Mouse (Mus musculus) midbrain, postnatal 0 days (tissue): ENCODE measurements around the gene Nthl1. TPM values are rescaled to one million over a fixed set of nuclear protein-coding genes. Genes with fewer than 3 reads are reported as not detected.

Experiments
- ATAC-seq: fragments of 200-750 bp; cut with Nextera tagmentation; 2 replicates; pipeline ENCODE4 v1.8.0; 2017; ENCODE audit warnings: moderate number of reproducible peaks, mild to moderate bottlenecking, moderate TSS enrichment, moderate library complexity; ENCODE audit not compliant: low FRiP score
- DNase-seq: peaks from one replicate; pipeline ENCODE4 v3.0.0-alpha.2; 2015; ENCODE audit warnings: low spot score
- H3K27ac ChIP-seq: fragments of 300-500 bp; sonication (generic); 2 replicates; pipeline ENCODE4 v1.5.1; 2014; ENCODE audit warnings: low read depth, mild to moderate bottlenecking, low read length, mixed read lengths
- H3K27me3 ChIP-seq: fragments of 300-500 bp; sonication (generic); 2 replicates; pipeline ENCODE4 v1.6.1; 2014; ENCODE audit warnings: low read length, control low read depth, mixed read lengths; ENCODE audit not compliant: insufficient read depth
- H3K36me3 ChIP-seq: fragments of 300-500 bp; sonication (generic); 2 replicates; pipeline ENCODE4 v1.6.1; 2014; ENCODE audit warnings: low read length, control low read depth, mixed read lengths; ENCODE audit not compliant: insufficient read depth
- H3K4me1 ChIP-seq: fragments of 300-500 bp; sonication (generic); 2 replicates; pipeline ENCODE4 v1.6.1; 2014; ENCODE audit warnings: mild to moderate bottlenecking, control low read depth, antibody characterized with exemption, low read length, mixed read lengths; ENCODE audit not compliant: insufficient read depth
- H3K4me2 ChIP-seq: fragments of 300-500 bp; sonication (generic); 2 replicates; pipeline ENCODE4 v1.6.1; 2014; ENCODE audit warnings: low read depth, mild to moderate bottlenecking, low read length, mixed read lengths; ENCODE audit not compliant: poor library complexity, severe bottlenecking
- H3K4me3 ChIP-seq: fragments of 300-500 bp; sonication (generic); 2 replicates; pipeline ENCODE4 v1.5.1; 2014; ENCODE audit warnings: low read depth, mild to moderate bottlenecking, low read length, moderate library complexity
- H3K9ac ChIP-seq: fragments of 300-500 bp; sonication (generic); replicated peaks from 2 replicates; pipeline ENCODE4 v1.6.1; 2014; ENCODE audit warnings: mild to moderate bottlenecking, low read length, moderate library complexity, mixed read lengths; ENCODE audit not compliant: poor library complexity, severe bottlenecking
- H3K9me3 ChIP-seq: fragments of 300-500 bp; sonication (generic); 2 replicates; pipeline ENCODE4 v1.6.1; 2016; ENCODE audit warnings: low read length, control low read depth
- CTCF ChIP-seq: IDR thresholded peaks from 2 replicates; pipeline ENCODE4 v1.5.1; 2016; ENCODE audit warnings: antibody characterized with exemption, mild to moderate bottlenecking
- WGBS: fragments of 180-500 bp; shearing (Covaris S2); extraction: QIAGEN DNeasy Blood & Tissue Kit; methylation state at CpG from one replicate; pipeline ENCODE4 v1.1.7; 2014; 5-methylcytosine and 5-hydroxymethylcytosine counted together
- microRNA-seq: library from miRNA; unstranded; fragments of <30 nt; microRNA quantifications from one replicate; pipeline ENCODE4, GENCODE M21; 2016; ENCODE audit warnings: borderline number of aligned reads
- polyA plus RNA-seq: library from polyadenylated mRNA; unstranded; fragments of >200 nt; fragmentation: Nextera tagmentation; extraction: Ambion mirVana; gene quantifications from 2 replicates; pipeline ENCODE4 v1.2.1, GENCODE M21; 2015
- total RNA-seq: library from RNA; depleted of rRNA; stranded (reverse); fragments of >200 nt; gene quantifications from 2 replicates; pipeline ENCODE4 v1.2.3, GENCODE M21; 2014; rRNA removed

Nthl1 gene
- total and polyA plus RNA-seq, 2 experiments from 2014 or later: 6.2 to 7.2 TPM

- H3K9me3 ChIP-seq: no peaks in the 10 kb centered on the region
- H3K4me2 ChIP-seq: no peak overlapping the region
- TF ChIP-seq CTCF: no peak
- H3K9ac ChIP-seq: no peak overlapping the region
- H3K27me3 ChIP-seq: no peaks in the 10 kb centered on the region
- H3K4me1 ChIP-seq: no peaks in the 10 kb centered on the region
- DNase-seq (no peak), ATAC-seq (no peak)
- no peak overlapping the region for H3K4me3 ChIP-seq
- 97% methylated on average over 24 of the region's 24 CpGs for WGBS
- peaks cover 57% of the 10 kb centered on the region for H3K36me3 ChIP-seq
- H3K27ac ChIP-seq: no peak overlapping the region
Observed at GRCm38 (mm10) chr17:24677500-24678080, 45.1 kb downstream of the Nthl1 start.

- no peak overlapping the region for H3K9ac ChIP-seq
- TF ChIP-seq CTCF: no peak
- H3K4me2 ChIP-seq: peak overlapping the region; percentile 18; the same call in 1 of the 2 replicates
- 39% methylated on average over 16 of the region's 16 CpGs for WGBS
- H3K4me1 ChIP-seq: peaks cover 14% of the 10 kb centered on the region
- ATAC-seq: no peak
- H3K4me3 ChIP-seq: no peak overlapping the region
- no peaks in the 10 kb centered on the region for H3K9me3 ChIP-seq
- H3K27me3 ChIP-seq: no peaks in the 10 kb centered on the region
- no peak overlapping the region for H3K27ac ChIP-seq
- no peak for DNase-seq
- H3K36me3 ChIP-seq: peaks cover 22% of the 10 kb centered on the region
Observed at GRCm38 (mm10) chr17:24686514-24686913, 54.0 kb downstream of the Nthl1 start.

GRCm38 (mm10) chr17:24687146-24687595, 54.7 kb downstream of the Nthl1 start:
- H3K4me1 ChIP-seq: peaks cover 14% of the 10 kb centered on the region
- TF ChIP-seq CTCF: no peak
- H3K9ac ChIP-seq: peak overlapping the region; percentile 44; the same call in 1 of the 2 replicates
- ATAC-seq (no peak), DNase-seq (no peak)
- H3K36me3 ChIP-seq: peaks cover 17% of the 10 kb centered on the region
- H3K27ac ChIP-seq: no peak overlapping the region
- H3K9me3 ChIP-seq: no peaks in the 10 kb centered on the region
- peak overlapping the region; percentile 64 for H3K4me3 ChIP-seq
- no peaks in the 10 kb centered on the region for H3K27me3 ChIP-seq
- peak overlapping the region; percentile 65 for H3K4me2 ChIP-seq
- WGBS: 2% methylated on average over 25 of the region's 25 CpGs

- Histone ChIP-seq H3K9me3 (no peaks in the 10 kb centered on the region), H3K9ac (peak overlapping the region; percentile 44; the same call in 1 of the 2 replicates), H3K4me3 (peak overlapping the region; percentile 64), H3K27me3 (no peaks in the 10 kb centered on the region), H3K4me1 (peaks cover 14% of the 10 kb centered on the region), H3K4me2 (peak overlapping the region; percentile 65), H3K27ac (no peak overlapping the region), H3K36me3 (peaks cover 18% of the 10 kb centered on the region)
- no peak for DNase-seq
- no peak for TF ChIP-seq CTCF
- ATAC-seq: no peak
- 21% methylated on average over 23 of the region's 23 CpGs for WGBS
Observed at GRCm38 (mm10) chr17:24687599-24687998, 55.1 kb downstream of the Nthl1 start.

Small RNA genes within 50 kb of the gene (microRNA-seq; reads per million reads assigned to microRNA genes)
- not detected for gene Gm24589

Other genes starting within 250 kb of the Nthl1 start
- 248 and 260 TPM in 2 replicates for gene Rnps1, start 218.1 kb upstream of the Nthl1 start, total RNA-seq
- gene Rnps1, start 218.1 kb upstream of the Nthl1 start, polyA plus RNA-seq: 347 and 350 TPM in 2 replicates
- gene Eci1, start 206.0 kb upstream of the Nthl1 start, total RNA-seq: 20.6 and 26.6 TPM in 2 replicates
- 31.0 and 41.1 TPM in 2 replicates for gene Eci1, start 206.0 kb upstream of the Nthl1 start, polyA plus RNA-seq
- gene Dnase1l2, start 189.6 kb upstream of the Nthl1 start, total RNA-seq: 5.0 and 5.6 TPM in 2 replicates
- 0.94 and 1.1 TPM in 2 replicates for gene Dnase1l2, start 189.6 kb upstream of the Nthl1 start, polyA plus RNA-seq
- 35.1 and 38.0 TPM in 2 replicates for gene E4f1, start 162.4 kb upstream of the Nthl1 start, total RNA-seq
- gene E4f1, start 162.4 kb upstream of the Nthl1 start, polyA plus RNA-seq: 25.6 and 30.6 TPM in 2 replicates
- gene Pgp, start 162.3 kb upstream of the Nthl1 start, total RNA-seq: 49.6 and 50.1 TPM in 2 replicates
- gene Pgp, start 162.3 kb upstream of the Nthl1 start, polyA plus RNA-seq: 86.8 and 88.7 TPM in 2 replicates
- gene Bricd5, start 158.8 kb upstream of the Nthl1 start, total RNA-seq: 0.57 TPM in 1 of 2 replicates, not detected in the other
- gene Bricd5, start 158.8 kb upstream of the Nthl1 start, polyA plus RNA-seq: 0.83 and 0.95 TPM in 2 replicates
- 51.8 and 60.8 TPM in 2 replicates for gene Mlst8, start 153.6 kb upstream of the Nthl1 start, total RNA-seq
- gene Mlst8, start 153.6 kb upstream of the Nthl1 start, polyA plus RNA-seq: 28.4 and 29.5 TPM in 2 replicates
- 151 and 153 TPM in 2 replicates for gene Caskin1, start 144.1 kb upstream of the Nthl1 start, total RNA-seq
- gene Caskin1, start 144.1 kb upstream of the Nthl1 start, polyA plus RNA-seq: 43.9 and 47.5 TPM in 2 replicates
- 175 and 179 TPM in 2 replicates for gene Traf7, start 104.7 kb upstream of the Nthl1 start, total RNA-seq
- 71.4 and 73.6 TPM in 2 replicates for gene Traf7, start 104.7 kb upstream of the Nthl1 start, polyA plus RNA-seq
- gene Rab26, start 98.5 kb upstream of the Nthl1 start, total RNA-seq: 4.4 and 7.6 TPM in 2 replicates
- gene Rab26, start 98.5 kb upstream of the Nthl1 start, polyA plus RNA-seq: 15.5 and 17.7 TPM in 2 replicates
- gene Pkd1, start 82.8 kb upstream of the Nthl1 start, total RNA-seq: 73.6 and 84.3 TPM in 2 replicates
- 13.6 and 14.5 TPM in 2 replicates for gene Pkd1, start 82.8 kb upstream of the Nthl1 start, polyA plus RNA-seq
- 106 and 114 TPM in 2 replicates for gene Tsc2, start 50 bp upstream of the Nthl1 start, total RNA-seq
- gene Tsc2, start 50 bp upstream of the Nthl1 start, polyA plus RNA-seq: 56.6 and 61.7 TPM in 2 replicates
- 61.7 and 62.8 TPM in 2 replicates for gene Slc9a3r2, start 17.6 kb downstream of the Nthl1 start, total RNA-seq
- gene Slc9a3r2, start 17.6 kb downstream of the Nthl1 start, polyA plus RNA-seq: 52.1 and 52.7 TPM in 2 replicates
- not detected in 2 replicates for gene Npw, start 25.8 kb downstream of the Nthl1 start, total RNA-seq
- 0.59 and 0.86 TPM in 2 replicates for gene Npw, start 25.8 kb downstream of the Nthl1 start, polyA plus RNA-seq
- 36.4 and 40.0 TPM in 2 replicates for gene Zfp598, start 37.0 kb downstream of the Nthl1 start, total RNA-seq
- gene Zfp598, start 37.0 kb downstream of the Nthl1 start, polyA plus RNA-seq: 15.7 and 16.4 TPM in 2 replicates
- 330 and 376 TPM in 2 replicates for gene Syngr3, start 57.3 kb downstream of the Nthl1 start, total RNA-seq
- gene Syngr3, start 57.3 kb downstream of the Nthl1 start, polyA plus RNA-seq: 334 and 375 TPM in 2 replicates
- gene Gfer, start 63.5 kb downstream of the Nthl1 start, total RNA-seq: 28.0 and 44.3 TPM in 2 replicates
- 36.7 and 39.4 TPM in 2 replicates for gene Gfer, start 63.5 kb downstream of the Nthl1 start, polyA plus RNA-seq
- gene Noxo1, start 63.6 kb downstream of the Nthl1 start, total RNA-seq: 7.2 and 11.1 TPM in 2 replicates
- gene Noxo1, start 63.6 kb downstream of the Nthl1 start, polyA plus RNA-seq: 1.9 and 2.1 TPM in 2 replicates
- 44.0 and 56.4 TPM in 2 replicates for gene Tbl3, start 75.0 kb downstream of the Nthl1 start, total RNA-seq
- 38.2 and 46.7 TPM in 2 replicates for gene Tbl3, start 75.0 kb downstream of the Nthl1 start, polyA plus RNA-seq
- not detected in 2 replicates for gene Rnf151, start 85.4 kb downstream of the Nthl1 start, total RNA-seq
- gene Rnf151, start 85.4 kb downstream of the Nthl1 start, polyA plus RNA-seq: not detected in 2 replicates
- gene Rps2, start 85.4 kb downstream of the Nthl1 start, total RNA-seq: 2,209 and 2,389 TPM in 2 replicates
- 749 and 802 TPM in 2 replicates for gene Rps2, start 85.4 kb downstream of the Nthl1 start, polyA plus RNA-seq
- gene Ndufb10, start 91.8 kb downstream of the Nthl1 start, total RNA-seq: 150 and 170 TPM in 2 replicates
- 344 and 349 TPM in 2 replicates for gene Ndufb10, start 91.8 kb downstream of the Nthl1 start, polyA plus RNA-seq
- not detected in 2 replicates for gene Rpl3l, start 95.1 kb downstream of the Nthl1 start, total RNA-seq
- gene Rpl3l, start 95.1 kb downstream of the Nthl1 start, polyA plus RNA-seq: 0.21 and 0.37 TPM in 2 replicates
- 9.6 and 14.1 TPM in 2 replicates for gene Msrb1, start 104.0 kb downstream of the Nthl1 start, total RNA-seq
- gene Msrb1, start 104.0 kb downstream of the Nthl1 start, polyA plus RNA-seq: 20.6 and 22.6 TPM in 2 replicates
- gene Hs3st6, start 120.3 kb downstream of the Nthl1 start, total RNA-seq: 0.49 TPM in 1 of 2 replicates, not detected in the other
- 0.22 and 0.50 TPM in 2 replicates for gene Hs3st6, start 120.3 kb downstream of the Nthl1 start, polyA plus RNA-seq
- not detected in 2 replicates for gene Meiob, start 171.6 kb downstream of the Nthl1 start, total RNA-seq
- 0.12 TPM in 1 of 2 replicates, not detected in the other for gene Meiob, start 171.6 kb downstream of the Nthl1 start, polyA plus RNA-seq
- gene Hagh, start 207.5 kb downstream of the Nthl1 start, total RNA-seq: 73.6 and 119 TPM in 2 replicates
- 74.0 and 79.5 TPM in 2 replicates for gene Hagh, start 207.5 kb downstream of the Nthl1 start, polyA plus RNA-seq
- 11.7 and 14.0 TPM in 2 replicates for gene Fahd1, start 217.7 kb downstream of the Nthl1 start, total RNA-seq
- gene Fahd1, start 217.7 kb downstream of the Nthl1 start, polyA plus RNA-seq: 18.2 and 20.8 TPM in 2 replicates
- 0.28 TPM in 1 of 2 replicates, not detected in the other for gene Igfals, start 233.3 kb downstream of the Nthl1 start, total RNA-seq
- 0.31 TPM in 1 of 2 replicates, not detected in the other for gene Igfals, start 233.3 kb downstream of the Nthl1 start, polyA plus RNA-seq